16 mouse cellular contexts compared by ENCODE assay signal in the genomic region with DNA sequence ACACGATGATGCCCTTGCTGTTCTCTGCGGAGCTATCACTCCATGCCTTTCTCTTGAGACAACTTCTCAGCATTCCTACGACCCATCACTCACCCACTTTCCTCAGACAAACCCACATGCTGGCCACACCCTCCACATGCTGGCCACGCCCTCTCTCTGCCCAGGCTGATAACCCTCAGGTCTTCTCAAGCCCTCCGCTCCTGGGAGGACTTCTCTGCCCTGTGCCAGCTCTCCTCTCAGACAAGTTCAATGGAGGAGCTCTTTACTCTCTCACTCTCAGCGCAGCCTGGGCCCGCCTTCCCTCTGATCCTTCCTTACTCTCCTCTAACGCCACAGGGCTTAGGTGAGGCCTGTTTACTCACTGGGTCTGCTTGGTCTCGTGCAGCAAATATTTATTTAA. TPM values are rescaled to one million over a fixed set of nuclear protein-coding genes. Genes with fewer than 3 reads are reported as not detected.
DNase-seq lines count a peak whose midpoint lies in the region; ATAC-seq and TF ChIP-seq lines count a peak whose summit lies in the region.
"Had no signal": no experiment of that assay in that cellular context is flagged by ENCODE, and none has a peak within 500 bp of the region (broad histone marks: within the 10 kb centered on the region; RNA-seq: fewer than 3 reads in every experiment).

No protein-coding gene starts in this region.

- no peak overlapping the region for H3K4me3 ChIP-seq in lung, embryonic 14.5 days (ENCODE audit: low read depth, low read length)
- peak overlapping the region; percentile 45 for H3K4me3 ChIP-seq in liver, embryonic 15.5 days (replicated peaks)
- H3K4me3 ChIP-seq in stomach, embryonic 16.5 days (replicated peaks; ENCODE audit: low read length): no peak overlapping the region
- H3K4me3 ChIP-seq in thymus, adult 2 months (ENCODE audit: control insufficient read depth, insufficient read depth, low read length): no peak overlapping the region
- H3K4me3 ChIP-seq: hindbrain, embryonic 10.5 days; kidney, embryonic 15.5 days; limb, embryonic 10.5 days; midbrain, embryonic 15.5 days; neural tube, embryonic 12.5 days had no signal

- TF ChIP-seq CTCF in lung, embryonic 14.5 days (IDR thresholded peaks at IDR 0.05; ENCODE audit: low read depth): no peak
- no peak for TF ChIP-seq CTCF in thymus, adult 2 months (IDR thresholded peaks at IDR 0.05; ENCODE audit: borderline replicate concordance, control insufficient read depth, extremely low read depth, insufficient read depth, low read length, poor library complexity)

- no peaks in the 10 kb centered on the region for H3K9me3 ChIP-seq in lung, embryonic 14.5 days (ENCODE audit: low read depth, low read length)
- no peaks in the 10 kb centered on the region for H3K9me3 ChIP-seq in liver, embryonic 15.5 days (replicated peaks)
- no peaks in the 10 kb centered on the region for H3K9me3 ChIP-seq in stomach, embryonic 16.5 days (replicated peaks; ENCODE audit: control insufficient read depth, low read length)
- H3K9me3 ChIP-seq: hindbrain, embryonic 10.5 days; kidney, embryonic 15.5 days; limb, embryonic 10.5 days; midbrain, embryonic 15.5 days; neural tube, embryonic 12.5 days had no signal

- no peak for TF ChIP-seq POLR2A in thymus, adult 2 months (IDR thresholded peaks at IDR 0.05; ENCODE audit: control insufficient read depth, extremely low read depth, insufficient read depth, low read length, poor library complexity)

- no peak overlapping the region for H3K9ac ChIP-seq in lung, embryonic 14.5 days
- H3K9ac ChIP-seq in liver, embryonic 15.5 days: peak overlapping the region; percentile 55
- no peak overlapping the region for H3K9ac ChIP-seq in stomach, embryonic 16.5 days (ENCODE audit: low read length)
- H3K9ac ChIP-seq: kidney, embryonic 15.5 days; midbrain, embryonic 15.5 days; neural tube, embryonic 12.5 days had no signal

- H3K27ac ChIP-seq in lung, embryonic 14.5 days (ENCODE audit: low read depth): no peak overlapping the region
- peak overlapping the region; percentile 97 for H3K27ac ChIP-seq in liver, embryonic 15.5 days (replicated peaks)
- H3K27ac ChIP-seq in stomach, embryonic 16.5 days (ENCODE audit: low read length): peak overlapping the region; percentile 82
- no peak overlapping the region for H3K27ac ChIP-seq in thymus, adult 2 months (ENCODE audit: control insufficient read depth, insufficient read depth, low read length)
- H3K27ac ChIP-seq: hindbrain, embryonic 10.5 days; kidney, embryonic 15.5 days; limb, embryonic 10.5 days; midbrain, embryonic 15.5 days; neural tube, embryonic 12.5 days had no signal

- no peaks in the 10 kb centered on the region for H3K27me3 ChIP-seq in lung, embryonic 14.5 days (ENCODE audit: insufficient read depth, low read length)
- peaks cover 16% of the 10 kb centered on the region for H3K27me3 ChIP-seq in liver, embryonic 15.5 days
- no peaks in the 10 kb centered on the region for H3K27me3 ChIP-seq in stomach, embryonic 16.5 days (ENCODE audit: control insufficient read depth, insufficient read depth, low read length)
- H3K27me3 ChIP-seq in thymus, adult 2 months (ENCODE audit: control insufficient read depth, insufficient read depth, low read length): no peaks in the 10 kb centered on the region
- H3K27me3 ChIP-seq: kidney, embryonic 15.5 days; midbrain, embryonic 15.5 days; neural tube, embryonic 12.5 days had no signal

- H3K4me2 ChIP-seq in lung, embryonic 14.5 days: peak overlapping the region; percentile 15; the same call in 1 of the 2 replicates
- H3K4me2 ChIP-seq in liver, embryonic 15.5 days: peak overlapping the region; percentile 71
- no peak overlapping the region; the same call in 1 of the 2 replicates for H3K4me2 ChIP-seq in stomach, embryonic 16.5 days (ENCODE audit: low read depth, low read length)
- H3K4me2 ChIP-seq: kidney, embryonic 15.5 days; midbrain, embryonic 15.5 days; neural tube, embryonic 12.5 days had no signal

- H3K36me3 ChIP-seq in lung, embryonic 14.5 days (ENCODE audit: insufficient read depth): no peaks in the 10 kb centered on the region
- no peaks in the 10 kb centered on the region for H3K36me3 ChIP-seq in liver, embryonic 15.5 days (replicated peaks)
- no peaks in the 10 kb centered on the region for H3K36me3 ChIP-seq in stomach, embryonic 16.5 days (ENCODE audit: control insufficient read depth, insufficient read depth, low read length)
- no peaks in the 10 kb centered on the region for H3K36me3 ChIP-seq in thymus, adult 2 months (ENCODE audit: control insufficient read depth, insufficient read depth, low read length)
- H3K36me3 ChIP-seq: hindbrain, embryonic 10.5 days; kidney, embryonic 15.5 days; limb, embryonic 10.5 days; midbrain, embryonic 15.5 days; neural tube, embryonic 12.5 days had no signal

- WGBS in lung, embryonic 14.5 days: 35% methylated on average over 9 of the region's 9 CpGs
- WGBS in liver, embryonic 15.5 days (ENCODE audit: insufficient replicate concordance): 29% methylated on average over 9 of the region's 9 CpGs
- WGBS in stomach, embryonic 16.5 days: 35% methylated on average over 9 of the region's 9 CpGs
- WGBS in thymus, adult 2 months: 88% methylated on average over 9 of the region's 9 CpGs

- DNase-seq in lung, embryonic 14.5 days: no peak
- no peak for DNase-seq in lung, postnatal 4 days
- DNase-seq in c-Kit-positive CD71-positive TER-119-positive erythroid progenitor cells, embryonic 14.5 days (ENCODE audit: low spot score): peak; percentile 84
- DNase-seq in embryo, embryonic 9.5 days (ENCODE audit: extremely low spot score): no peak
- DNase-seq in thymus, adult 2 months: no peak
- no peak for DNase-seq in cerebellum, adult 9-11 months
- DNase-seq: adrenal gland, postnatal 10 days; lung, postnatal 14 days; retina, postnatal 1 day had no signal

- ATAC-seq in lung, embryonic 14.5 days (ENCODE audit: insufficient read depth): no peak
- peak; percentile 92 for ATAC-seq in liver, embryonic 15.5 days (ENCODE audit: insufficient read depth)
- peak; percentile 56; the same call in 1 of the 2 replicates for ATAC-seq in stomach, embryonic 16.5 days (ENCODE audit: insufficient read depth, low FRiP score)
- ATAC-seq: midbrain, embryonic 15.5 days had no signal

- H3K4me1 ChIP-seq in lung, embryonic 14.5 days (ENCODE audit: insufficient read depth): no peaks in the 10 kb centered on the region
- H3K4me1 ChIP-seq in liver, embryonic 15.5 days (replicated peaks): peaks cover 27% of the 10 kb centered on the region
- 0 out of 2 replicates have a peak, but pooled peaks cover 3% of the 10 kb centered on the region for H3K4me1 ChIP-seq in stomach, embryonic 16.5 days (ENCODE audit: control insufficient read depth, insufficient read depth, low read length)
- H3K4me1 ChIP-seq in thymus, adult 2 months (replicated peaks; ENCODE audit: control insufficient read depth, insufficient read depth, low read length): no peaks in the 10 kb centered on the region
- H3K4me1 ChIP-seq: hindbrain, embryonic 10.5 days; kidney, embryonic 15.5 days; midbrain, embryonic 15.5 days; neural tube, embryonic 12.5 days had no signal

RNA-seq across cellular contexts. Expression of a gene that starts 22.5 kb away (rescaled TPM):
- polyA plus RNA-seq in lung, embryonic 14.5 days (2014; fragmentation: Nextera tagmentation; extraction: Ambion mirVana): 11.7 and 12.1 TPM in 2 replicates
- polyA plus RNA-seq in liver, embryonic 15.5 days (2015; fragmentation: Nextera tagmentation; extraction: Ambion mirVana): 0.93 and 1.2 TPM in 2 replicates
- polyA plus RNA-seq in stomach, embryonic 16.5 days (2015; fragmentation: Nextera tagmentation; extraction: Ambion mirVana): 3.0 and 3.1 TPM in 2 replicates
- polyA plus RNA-seq in thymus, adult 2 months (2012; rRNA removed): 0.43 and 0.69 TPM in 2 replicates

RNA-seq across cellular contexts. Expression of a gene that starts 35.2 kb away (rescaled TPM):
- 21.7 and 22.8 TPM in 2 replicates for polyA plus RNA-seq in lung, embryonic 14.5 days (2014; fragmentation: Nextera tagmentation; extraction: Ambion mirVana)
- polyA plus RNA-seq in liver, embryonic 15.5 days (2015; fragmentation: Nextera tagmentation; extraction: Ambion mirVana): 3.1 and 3.5 TPM in 2 replicates
- 7.0 and 7.4 TPM in 2 replicates for polyA plus RNA-seq in stomach, embryonic 16.5 days (2015; fragmentation: Nextera tagmentation; extraction: Ambion mirVana)
- 47.8 and 49.1 TPM in 2 replicates for polyA plus RNA-seq in thymus, adult 2 months (2012; rRNA removed)

RNA-seq across cellular contexts. Expression of a gene that starts 44.2 kb away (rescaled TPM):
- polyA plus RNA-seq in lung, embryonic 14.5 days (2014; fragmentation: Nextera tagmentation; extraction: Ambion mirVana): 0.47 and 0.63 TPM in 2 replicates
- polyA plus RNA-seq in liver, embryonic 15.5 days (2015; fragmentation: Nextera tagmentation; extraction: Ambion mirVana): 0.16 and 0.17 TPM in 2 replicates
- 1.2 and 1.6 TPM in 2 replicates for polyA plus RNA-seq in stomach, embryonic 16.5 days (2015; fragmentation: Nextera tagmentation; extraction: Ambion mirVana)
- 2.8 and 2.9 TPM in 2 replicates for polyA plus RNA-seq in thymus, adult 2 months (2012; rRNA removed)

Comparison
In these comparisons a context has a peak if more than half of its experiments do, and no peak if none do; other contexts are left out.
1. H3K27ac ChIP-seq: peak in liver, embryonic 15.5 days (single experiment) and stomach, embryonic 16.5 days (single experiment); none in lung, embryonic 14.5 days (single experiment) and thymus, adult 2 months (single experiment).